Mouse (Mus musculus): ENCODE data around the gene Zan. TPM values are rescaled to one million over a fixed set of nuclear protein-coding genes. Genes with fewer than 3 reads are reported as not detected.

Gene Zan
- total and polyA plus RNA-seq, 3 experiments = 0.04 to 0.10 TPM; not detected in 1

- in situ Hi-C loops (cut with MboI; ENCODE audit: low pct_ligation_motif_present, low pct_unique_long_range_greater_than_20kb, low sequenced_read_pairs) = loop anchor here (25.0 kb wide), 1 partner anchor 244 kb away; no protein-coding TSS in a partner anchor
- Histone ChIP-seq H3K79me2 (replicated peaks; ENCODE audit: control insufficient read depth, extremely low read depth, insufficient read depth, poor library complexity, severe bottlenecking) (peaks cover 9% of the 10 kb centered on the region), H3K4me2 (ENCODE audit: insufficient read depth, low read depth, poor library complexity, severe bottlenecking) (no peak within 1 kb of the TSS), H3K9ac (ENCODE audit: insufficient read depth, low read depth) (no peak within 1 kb of the TSS), H3K4me1 (ENCODE audit: control insufficient read depth in 1 of 2, insufficient read depth in 2 of 2) (peaks cover 0 to 11% of the 10 kb centered on the region in 2 experiments; a peak in 2 of 4 replicates), H3K4me3 (replicated peaks in 1 of 3; ENCODE audit: low read depth in 2 of 3, low read length in 2 of 3, poor library complexity in 1 of 3) (no peak within 1 kb of the TSS), H3K9me3 (replicated peaks; ENCODE audit: low read length) (no peaks in the 10 kb centered on the region), H3K36me3 (replicated peaks in 1 of 2; ENCODE audit: control insufficient read depth in 1 of 2, insufficient read depth in 1 of 2, low read length in 1 of 2) (peaks cover 54 to 86% of the 10 kb centered on the region in 2 experiments), H3K27me3 (replicated peaks) (no peaks in the 10 kb centered on the region), H3K27ac (ENCODE audit: insufficient read depth, low read depth) (no peak within 1 kb of the TSS)
- dilution Hi-C loops (cut with MboI; ENCODE audit: extremely low pct_ligation_motif_present, extremely low pct_unique_long_range_greater_than_20kb, low sequenced_read_pairs) = no loop called here
- TF ChIP-seq E2F4 (IDR thresholded peaks at IDR 0.05; ENCODE audit: insufficient replicate concordance, low read depth, low read length) (no peak), CTCF (conservative IDR thresholded peaks at IDR 0.05 in 1 of 2, IDR thresholded peaks at IDR 0.05 in 1 of 2; ENCODE audit: low read depth in 2 of 2, low read length in 2 of 2) (peak; percentile 18 to 58; a peak in 2 of 4 replicates), BHLHE40 (IDR thresholded peaks at IDR 0.05; ENCODE audit: low read depth, low read length) (no peak), POLR2A (IDR thresholded peaks at IDR 0.05; ENCODE audit: low read depth, low read length) (no peak), KAT2A (IDR thresholded peaks at IDR 0.05; ENCODE audit: insufficient replicate concordance, low read length) (no peak), SMC3 (IDR thresholded peaks at IDR 0.05; ENCODE audit: low read depth, low read length) (peak; percentile 56), SIN3A (IDR thresholded peaks at IDR 0.05; ENCODE audit: low read length) (no peak), NELFE (IDR thresholded peaks at IDR 0.05; ENCODE audit: low read depth, low read length) (no peak), ZNF384 (IDR thresholded peaks at IDR 0.05; ENCODE audit: low read depth, low read length) (no peak), UBTF (IDR thresholded peaks at IDR 0.05; ENCODE audit: low read depth, low read length) (no peak), ZMIZ1 (IDR thresholded peaks at IDR 0.05; ENCODE audit: low read depth, low read length) (no peak), RAD21 (IDR thresholded peaks at IDR 0.05; ENCODE audit: low read depth, low read length) (peak; percentile 19)
- DNase-seq (ENCODE audit: extremely low read depth) = peak; percentile 29
Observed at GRCm38 (mm10) chr5:137518436-137518835, 41.6 kb upstream of the Zan start, which contains the start of gene Gigyf1. Gene Gigyf1, plus strand, starts transcription at chr5:137518548.

- no peak for DNase-seq (ENCODE audit: extremely low read depth)
- Histone ChIP-seq H3K9me3 (replicated peaks; ENCODE audit: low read length) (no peaks in the 10 kb centered on the region), H3K4me1 (ENCODE audit: control insufficient read depth in 1 of 2, insufficient read depth in 2 of 2) (peaks cover 3 to 29% of the 10 kb centered on the region in 2 experiments; a peak in 3 of 4 replicates), H3K27ac (ENCODE audit: insufficient read depth, low read depth) (no peak overlapping the region), H3K4me3 (replicated peaks in 1 of 3; ENCODE audit: low read depth in 2 of 3, low read length in 2 of 3, poor library complexity in 1 of 3) (no peak overlapping the region), H3K27me3 (replicated peaks) (no peaks in the 10 kb centered on the region), H3K4me2 (ENCODE audit: insufficient read depth, low read depth, poor library complexity, severe bottlenecking) (no peak overlapping the region), H3K9ac (ENCODE audit: insufficient read depth, low read depth) (no peak overlapping the region), H3K36me3 (replicated peaks in 1 of 2; ENCODE audit: control insufficient read depth in 1 of 2, insufficient read depth in 1 of 2, low read length in 1 of 2) (peaks cover 18 to 63% of the 10 kb centered on the region in 2 experiments), H3K79me2 (replicated peaks; ENCODE audit: control insufficient read depth, extremely low read depth, insufficient read depth, poor library complexity, severe bottlenecking) (peaks cover 26% of the 10 kb centered on the region)
- in situ Hi-C loops (cut with MboI; ENCODE audit: low pct_ligation_motif_present, low pct_unique_long_range_greater_than_20kb, low sequenced_read_pairs) = loop anchor here (25.0 kb wide), 1 partner anchor 247 kb away; no protein-coding TSS in a partner anchor
- dilution Hi-C loops (cut with MboI; ENCODE audit: extremely low pct_ligation_motif_present, extremely low pct_unique_long_range_greater_than_20kb, low sequenced_read_pairs) = no loop called here
- TF ChIP-seq SMC3 (IDR thresholded peaks at IDR 0.05; ENCODE audit: low read depth, low read length) (no peak), ZC3H11A (IDR thresholded peaks at IDR 0.05; ENCODE audit: low read depth, low read length) (no peak), CHD1 (IDR thresholded peaks at IDR 0.05; ENCODE audit: low read depth, low read length) (no peak), ZNF384 (IDR thresholded peaks at IDR 0.05; ENCODE audit: low read depth, low read length) (no peak)
Observed at GRCm38 (mm10) chr5:137514811-137515210, 37.9 kb upstream of the Zan start.

Data from CH12.LX (cell line).